Mouse (Mus musculus): ENCODE data around the gene Otulin.
A peak's percentile ranks its signal among the peaks of the same experiment; 100 is the strongest.

The Otulin gene

DNA sequence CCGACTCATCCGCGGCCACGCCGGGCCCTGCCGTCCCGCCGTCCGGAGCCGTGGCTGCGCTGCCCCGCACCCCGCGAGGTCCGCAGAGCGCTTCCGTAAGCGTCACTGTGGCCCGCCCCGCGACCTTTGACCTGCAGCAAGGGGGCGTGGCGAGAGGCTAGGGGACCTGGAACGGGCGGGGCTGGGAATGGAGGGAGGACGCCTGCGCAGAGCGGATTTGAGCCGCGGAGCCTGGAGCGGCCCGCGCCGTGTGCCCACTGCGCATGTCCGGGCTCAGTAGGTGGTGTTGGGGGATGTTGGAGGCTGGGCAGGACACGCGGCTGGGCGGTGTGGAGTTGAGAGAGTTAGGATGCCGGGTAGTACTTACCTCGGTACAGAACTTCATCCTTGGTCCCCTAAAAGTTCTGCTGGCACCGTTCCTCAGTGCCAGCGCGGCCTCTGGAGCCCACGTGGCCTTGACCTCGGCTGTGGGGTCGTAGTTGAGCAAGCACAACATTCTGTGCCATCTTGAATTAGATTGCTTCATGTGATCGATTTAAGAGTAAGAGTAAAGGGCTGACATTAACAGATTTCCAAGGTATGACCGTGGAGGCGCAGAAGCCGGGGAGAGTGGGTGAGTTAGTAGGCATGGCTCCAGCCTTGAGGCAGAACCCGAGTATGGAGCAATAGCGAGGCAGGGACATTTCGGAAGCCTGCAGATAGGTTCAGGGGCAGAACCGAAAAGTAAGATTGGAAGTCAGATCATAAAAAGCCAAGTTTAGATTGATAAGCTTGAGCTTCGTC is at the start of gene Otulin:
Gene Otulin (minus strand): TSS at position 93 of the 783 bp plus-strand sequence.
- DNase-seq: peak; percentile 99

DNA sequence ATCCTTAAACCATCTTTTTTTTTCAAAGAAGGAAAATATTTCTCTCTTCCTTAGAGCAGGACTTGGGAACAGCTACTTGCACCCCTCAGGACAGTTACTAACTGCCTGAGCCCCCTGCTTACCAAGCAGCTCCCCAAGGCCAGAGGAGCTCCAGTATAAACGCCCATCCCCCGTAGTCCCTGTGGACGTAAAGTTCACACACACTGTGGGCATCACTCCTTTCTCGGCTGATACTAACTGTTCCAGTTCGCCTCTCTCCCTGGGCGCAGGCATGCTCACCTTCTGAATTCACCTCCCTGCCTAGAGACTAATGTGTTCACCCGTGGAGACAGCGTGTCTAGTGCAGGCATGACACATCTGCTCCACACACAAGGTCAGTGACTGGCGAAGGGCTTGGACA is 48.0 kb upstream of the Otulin start:
- no peak for DNase-seq

DNA sequence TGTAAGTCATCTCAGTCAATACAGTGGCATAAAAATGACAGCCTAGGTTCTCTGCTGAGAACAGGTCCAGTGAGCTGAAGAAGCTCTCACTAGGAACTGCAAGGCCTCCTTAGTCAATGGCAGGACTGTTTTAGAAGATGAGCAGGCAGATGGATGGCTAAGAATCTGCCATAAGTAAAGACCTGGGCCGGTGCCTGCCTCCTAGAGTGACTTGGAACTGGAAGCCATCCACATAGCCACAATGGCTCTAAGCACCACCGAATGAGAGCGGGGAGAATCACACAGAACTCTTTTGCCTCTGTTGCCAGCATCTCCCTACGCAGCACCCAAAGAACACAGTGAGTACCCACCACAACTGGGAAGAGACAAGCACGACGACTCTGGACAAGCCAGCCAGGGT is 47.3 kb upstream of the Otulin start:
- no peak for DNase-seq

DNA sequence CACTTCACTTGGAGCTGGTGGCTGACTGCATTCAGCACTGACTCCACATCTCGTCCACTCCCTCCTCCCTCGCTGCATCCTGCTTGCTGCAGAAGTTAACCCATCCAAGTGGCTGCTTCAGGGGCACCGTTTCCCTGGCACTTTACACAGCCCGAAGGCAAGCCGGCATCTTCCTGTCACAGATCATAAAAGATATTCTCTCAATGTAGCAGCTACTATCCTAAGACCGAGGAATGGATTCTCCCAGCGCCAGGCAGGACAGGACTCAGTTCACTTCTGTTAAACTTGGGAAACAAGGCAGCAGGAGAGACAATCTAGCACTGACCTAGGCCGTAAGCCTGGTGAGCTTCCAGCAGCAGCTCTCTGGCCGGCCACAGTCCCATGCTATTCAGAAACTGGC is 45.7 kb upstream of the Otulin start:
- no peak for DNase-seq

DNA sequence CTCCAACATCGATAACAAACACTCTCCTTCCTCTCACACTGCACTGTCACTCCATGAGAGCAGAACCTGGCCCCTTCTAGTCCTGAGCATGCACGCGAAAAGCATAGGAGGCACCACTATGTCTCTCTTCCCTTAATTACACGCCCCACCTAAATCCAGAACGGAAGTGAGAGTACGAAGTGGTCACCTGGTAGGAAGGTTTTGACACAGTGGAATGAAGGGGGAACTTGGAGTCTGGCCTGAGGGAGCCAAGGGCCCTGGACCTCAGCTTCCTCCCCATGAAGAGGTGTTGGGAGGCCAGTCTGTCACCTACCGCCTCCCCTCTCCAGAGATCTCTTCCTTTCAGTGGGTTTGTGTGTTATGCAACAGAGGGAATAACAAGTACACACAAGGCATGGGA is 44.6 kb upstream of the Otulin start:
- DNase-seq: no peak

DNA sequence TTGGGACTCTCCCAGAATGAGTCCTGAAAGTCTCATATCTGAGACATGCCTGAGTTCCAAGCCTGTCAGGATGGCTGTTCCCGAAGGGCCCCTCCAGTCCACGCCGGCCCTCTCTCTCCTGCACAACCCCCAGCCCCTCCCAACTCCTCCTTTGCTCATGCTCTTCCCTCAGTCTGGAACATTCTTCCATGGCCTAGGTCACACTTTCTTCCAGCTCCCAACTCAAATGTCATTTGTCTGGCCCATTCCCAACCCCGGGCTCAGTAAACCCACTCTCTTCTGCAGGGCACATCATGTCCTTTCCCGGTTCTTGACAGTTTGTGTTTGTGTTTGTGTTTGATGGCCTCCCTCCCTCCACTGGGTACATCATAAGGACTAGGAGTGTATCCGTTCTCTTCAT is 43.5 kb upstream of the Otulin start:
- no peak for DNase-seq

DNA sequence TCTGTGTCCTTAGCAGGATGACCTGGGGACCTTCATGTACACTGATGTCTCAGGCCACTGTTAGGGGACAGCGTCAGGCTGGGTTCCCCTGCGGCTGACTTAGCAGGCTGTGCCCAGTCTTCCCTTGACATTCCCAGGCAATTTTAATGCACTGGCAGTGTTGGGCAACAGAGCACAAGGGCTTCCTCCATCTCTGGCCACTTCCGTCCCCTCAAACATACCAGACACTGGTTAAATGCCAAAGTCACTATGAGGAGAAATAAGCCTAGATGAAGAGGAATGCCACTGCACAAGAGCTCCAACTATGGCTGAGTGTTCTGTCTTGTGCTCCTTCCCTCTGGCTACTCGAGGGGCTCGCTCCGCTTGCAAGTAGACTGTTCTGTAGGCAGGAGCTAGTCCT is 42.7 kb upstream of the Otulin start:
- no peak for DNase-seq

DNA sequence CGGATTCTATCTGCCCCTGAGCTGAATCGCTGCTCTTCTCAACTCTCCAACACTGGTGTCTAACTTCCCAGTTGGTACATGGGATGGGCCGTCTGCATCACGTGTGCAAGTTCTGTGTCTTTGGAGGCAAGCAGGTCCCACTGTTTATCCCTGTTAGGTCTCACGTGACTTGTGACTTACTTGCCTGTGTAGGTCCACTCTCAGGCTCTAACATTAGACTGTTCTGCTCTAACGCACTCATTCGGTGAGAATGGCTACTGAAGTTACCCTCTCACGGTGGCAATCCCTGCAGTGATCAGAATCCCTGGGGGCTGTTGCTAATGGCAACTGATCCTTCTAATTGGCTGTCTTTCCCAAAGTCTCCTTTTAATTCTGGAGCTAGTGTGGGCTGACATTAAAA is 41.8 kb upstream of the Otulin start:
- no peak for DNase-seq

DNA sequence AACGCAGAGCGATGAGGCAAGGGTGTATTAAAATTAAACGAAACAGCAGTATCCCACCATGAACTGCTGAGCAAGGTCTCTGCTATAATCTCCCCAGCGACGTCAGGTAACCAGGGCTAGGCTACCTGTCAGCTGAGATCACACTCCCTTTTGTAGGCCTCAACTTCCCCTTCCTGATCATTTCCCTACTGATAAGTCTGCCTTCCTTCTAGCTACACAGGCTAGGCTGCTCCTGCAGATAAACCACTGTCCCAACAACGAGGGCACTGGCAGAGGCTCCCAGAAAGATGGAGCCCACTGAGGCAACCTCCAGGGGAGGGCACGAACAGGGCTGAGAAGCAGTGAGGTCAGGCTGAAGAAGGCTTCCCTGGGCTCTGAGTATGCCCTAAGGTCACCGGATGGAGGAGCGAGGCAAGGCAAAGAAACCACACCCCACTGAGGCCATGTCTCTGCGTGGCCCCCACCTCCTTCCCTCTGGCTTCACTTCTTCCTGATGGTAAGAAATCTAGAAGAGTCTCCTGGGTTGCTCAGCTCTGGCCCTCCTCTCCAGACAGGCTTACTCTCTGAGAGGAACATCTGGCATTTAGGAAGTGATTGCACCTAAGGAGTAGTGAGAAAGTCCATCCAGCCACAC is 41.2 kb upstream of the Otulin start:
- no peak for DNase-seq

DNA sequence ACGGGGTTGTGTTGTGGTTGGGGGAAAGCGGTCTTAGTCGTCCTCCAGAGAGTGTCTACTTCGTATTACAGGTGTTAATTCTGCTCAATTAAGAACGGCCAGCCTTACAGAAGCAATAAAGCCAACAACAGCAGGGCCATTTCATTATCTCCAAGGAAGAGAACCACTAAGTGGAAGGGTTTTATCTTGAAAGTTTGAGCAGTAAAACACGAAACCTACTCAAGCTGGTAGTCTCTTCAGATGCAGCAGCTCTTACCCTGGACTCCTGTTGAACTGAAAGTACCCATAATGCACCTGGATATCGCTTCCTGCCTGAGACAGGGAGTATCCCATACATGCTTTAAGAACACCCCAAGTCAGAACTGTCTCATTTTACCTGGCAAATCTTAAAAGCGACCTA is 40.2 kb upstream of the Otulin start:
- no peak for DNase-seq

DNA sequence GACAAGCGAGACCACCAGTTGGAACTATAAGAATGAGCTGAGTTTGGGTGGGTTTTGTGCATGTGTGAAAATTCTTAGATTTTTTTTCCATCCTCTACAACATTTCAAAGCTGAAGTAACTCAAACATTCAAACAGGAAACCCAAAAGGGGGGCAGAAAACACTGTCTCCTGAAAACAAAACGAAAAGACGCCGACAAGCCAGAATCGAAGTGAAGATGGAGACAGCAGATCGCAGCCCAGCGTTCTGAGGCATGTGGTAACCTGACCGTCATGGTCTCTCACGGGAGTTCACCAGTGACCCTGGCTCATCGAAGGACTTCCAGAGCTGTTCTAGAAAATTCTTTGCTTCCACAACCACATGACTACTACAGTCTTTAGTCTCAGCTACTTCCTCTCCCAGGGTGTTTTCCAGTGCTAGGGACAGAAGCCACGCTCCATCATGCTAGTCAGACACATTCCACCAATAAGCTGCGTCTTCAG is 39.5 kb upstream of the Otulin start:
- DNase-seq: no peak

DNA sequence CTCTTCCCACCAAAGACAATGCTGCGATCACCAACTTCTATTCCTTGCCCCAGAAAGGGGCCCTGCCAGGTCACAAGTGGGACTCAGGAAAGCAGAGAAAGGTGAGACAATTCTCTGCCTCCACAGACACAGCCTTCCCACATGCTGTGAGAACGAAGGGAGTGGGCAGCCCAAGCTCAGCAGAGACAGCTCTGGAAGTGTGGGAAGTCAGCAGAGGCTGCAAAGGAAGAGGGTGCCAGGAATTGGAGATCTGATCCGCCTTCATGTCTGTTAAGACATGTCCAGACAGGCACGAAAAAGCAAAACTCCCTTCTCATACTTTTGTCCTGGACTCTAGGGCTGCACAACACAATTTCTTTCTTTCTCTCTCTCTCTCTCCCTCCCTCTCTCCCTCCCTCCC is 38.8 kb upstream of the Otulin start:
- no peak for DNase-seq

DNA sequence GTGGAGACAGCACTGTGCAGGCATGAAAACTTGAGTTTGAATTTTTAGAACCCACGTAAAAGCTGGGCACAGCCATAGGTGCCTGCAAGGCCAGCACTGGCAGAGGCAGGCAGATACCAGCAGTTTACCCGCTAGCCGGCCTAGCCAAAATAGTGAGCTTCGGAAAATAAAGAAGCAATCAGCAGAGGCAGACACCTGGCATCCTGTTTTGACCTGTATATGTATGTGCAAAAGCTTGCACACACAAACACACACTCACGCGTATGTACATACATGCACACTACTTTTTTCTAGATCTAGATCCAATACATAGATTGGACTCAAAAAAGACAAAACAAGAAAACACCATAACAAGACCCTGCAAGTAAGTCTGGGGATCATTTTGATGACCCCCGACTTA is 38.1 kb upstream of the Otulin start:
- DNase-seq: no peak

DNA sequence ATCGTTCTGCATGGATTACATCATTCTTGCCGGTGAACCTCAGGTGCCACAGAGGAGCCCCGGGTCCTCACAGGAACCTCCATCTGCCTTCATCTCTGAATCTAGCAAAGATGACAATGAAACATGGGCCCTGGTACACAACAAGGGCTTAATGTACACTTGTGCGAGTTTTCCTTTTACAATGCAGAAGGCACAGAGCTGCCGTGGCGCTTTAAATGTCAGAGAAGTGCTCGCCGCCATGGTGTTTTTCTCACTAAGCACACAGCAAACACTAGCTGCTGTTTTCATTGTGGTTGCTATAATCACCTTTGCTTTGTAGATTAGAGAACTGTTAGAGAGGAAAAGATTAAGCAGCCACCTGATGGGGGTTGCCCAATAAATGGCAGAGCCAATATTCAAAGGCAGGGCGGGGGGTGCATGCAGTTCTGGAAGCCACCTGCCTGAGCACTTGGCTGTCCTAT is 37.5 kb upstream of the Otulin start:
- DNase-seq: no peak

DNA sequence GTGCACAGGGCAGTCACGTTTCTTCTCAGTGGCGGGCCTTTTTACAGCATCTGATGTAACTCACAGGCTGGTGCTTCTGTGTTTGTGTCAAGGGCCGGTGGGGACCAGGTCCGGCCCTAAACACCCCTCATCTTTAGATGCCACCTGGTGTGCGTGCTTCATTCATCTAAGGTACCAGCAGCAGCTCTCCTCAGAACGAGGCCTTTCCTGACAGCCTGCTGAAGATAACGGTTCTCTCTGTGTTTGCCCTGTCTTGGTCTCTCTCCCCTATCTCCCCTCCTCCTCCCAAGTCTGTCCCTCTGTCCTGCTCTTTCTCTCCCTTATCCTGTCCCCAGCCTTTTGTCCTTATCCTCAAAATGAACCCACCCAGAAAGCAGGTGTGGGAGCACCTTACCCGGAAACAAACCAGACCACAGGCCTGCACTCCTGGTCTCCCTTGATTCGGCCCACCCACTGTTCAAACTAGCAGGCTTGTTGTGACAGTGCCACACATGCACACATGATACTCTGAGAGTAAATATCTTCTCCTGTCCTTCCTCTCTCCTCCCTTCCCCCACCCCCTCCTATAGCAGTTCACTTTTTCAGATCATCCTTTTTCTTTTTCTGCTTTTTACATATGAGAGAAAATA is 36.5 kb upstream of the Otulin start:
- DNase-seq: no peak

DNA sequence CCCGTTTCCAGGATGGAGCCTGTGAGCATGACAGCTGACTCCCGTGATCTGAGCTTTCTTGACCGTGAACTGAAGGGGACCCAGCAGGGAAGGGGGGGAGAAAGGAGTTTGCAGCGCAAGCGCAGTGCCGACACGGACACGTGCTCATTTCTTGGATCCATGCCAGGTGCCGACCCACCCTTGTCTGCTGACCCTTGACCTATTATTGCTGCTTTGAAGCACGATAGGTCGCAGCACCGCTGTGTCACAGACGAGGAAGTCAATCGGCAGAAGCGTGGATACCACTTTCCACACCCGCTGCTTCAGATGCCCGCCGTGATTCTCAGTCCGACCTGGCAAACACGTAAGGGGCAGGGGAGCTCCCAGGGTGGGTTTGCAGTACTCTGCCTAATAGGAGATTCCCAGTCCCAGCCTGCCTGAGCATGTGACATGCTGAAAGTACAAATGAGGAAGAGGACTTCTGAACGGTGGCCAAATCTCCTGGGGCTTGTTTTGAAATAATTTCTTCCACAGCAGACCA is 35.0 kb upstream of the Otulin start:
- DNase-seq: peak; percentile 30

DNA sequence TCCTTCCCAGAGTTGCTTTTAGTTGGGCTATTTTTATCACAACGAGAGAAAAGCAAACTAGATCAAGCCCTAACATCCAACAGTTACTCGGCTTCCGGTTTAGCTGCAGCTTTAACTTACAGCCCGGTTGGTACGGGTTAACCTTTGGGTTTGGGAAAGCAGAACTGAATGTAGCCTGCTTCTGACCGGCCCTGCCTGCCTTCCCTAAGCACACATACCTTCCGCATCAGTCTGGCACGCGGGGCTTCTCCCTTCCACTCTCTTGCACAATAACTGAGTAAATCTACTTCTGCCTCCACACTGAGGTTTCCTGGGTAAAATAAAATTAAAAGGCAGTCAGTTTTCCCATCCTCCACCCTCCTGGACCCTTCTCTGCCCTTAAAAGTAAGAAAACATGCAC is 33.6 kb upstream of the Otulin start:
- no peak for DNase-seq

DNA sequence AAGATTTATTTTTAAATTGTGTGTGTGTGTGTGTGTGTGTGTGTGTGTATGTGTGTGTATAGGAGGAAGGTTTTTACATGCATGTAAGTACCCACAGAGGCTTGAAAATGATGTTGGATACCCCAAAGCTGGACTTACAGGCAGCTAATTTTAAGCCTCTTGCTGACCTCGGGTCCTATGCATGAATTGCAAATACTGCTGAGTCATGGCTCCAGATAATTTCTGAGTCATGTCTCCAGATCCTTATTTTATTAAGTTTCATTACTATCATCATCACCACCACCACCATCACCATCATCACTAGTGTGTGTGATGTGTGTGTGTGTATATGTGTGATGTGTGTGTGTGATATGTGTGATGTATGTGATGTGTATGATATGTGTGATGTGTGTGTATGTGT is 32.2 kb upstream of the Otulin start:
- DNase-seq: no peak

DNA sequence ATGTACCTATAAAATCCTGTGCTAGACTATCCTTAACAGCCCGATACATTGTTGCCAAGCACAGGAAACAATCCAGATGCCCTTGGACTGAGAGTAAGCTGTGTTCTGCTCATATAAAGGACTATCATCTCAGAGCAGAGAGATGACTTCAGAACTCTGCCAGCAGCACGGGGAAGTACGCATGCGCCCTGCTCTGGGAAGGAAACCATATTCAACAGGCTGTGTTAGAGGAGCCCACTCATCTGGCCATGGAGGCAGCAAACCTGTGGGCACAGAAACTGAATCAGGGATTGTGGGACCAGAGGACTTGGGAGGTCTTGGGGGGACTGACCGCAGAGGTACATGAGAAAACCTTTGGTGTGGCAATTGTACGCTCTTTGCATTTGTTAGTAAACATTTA is 31.2 kb upstream of the Otulin start:
- no peak for DNase-seq

DNA sequence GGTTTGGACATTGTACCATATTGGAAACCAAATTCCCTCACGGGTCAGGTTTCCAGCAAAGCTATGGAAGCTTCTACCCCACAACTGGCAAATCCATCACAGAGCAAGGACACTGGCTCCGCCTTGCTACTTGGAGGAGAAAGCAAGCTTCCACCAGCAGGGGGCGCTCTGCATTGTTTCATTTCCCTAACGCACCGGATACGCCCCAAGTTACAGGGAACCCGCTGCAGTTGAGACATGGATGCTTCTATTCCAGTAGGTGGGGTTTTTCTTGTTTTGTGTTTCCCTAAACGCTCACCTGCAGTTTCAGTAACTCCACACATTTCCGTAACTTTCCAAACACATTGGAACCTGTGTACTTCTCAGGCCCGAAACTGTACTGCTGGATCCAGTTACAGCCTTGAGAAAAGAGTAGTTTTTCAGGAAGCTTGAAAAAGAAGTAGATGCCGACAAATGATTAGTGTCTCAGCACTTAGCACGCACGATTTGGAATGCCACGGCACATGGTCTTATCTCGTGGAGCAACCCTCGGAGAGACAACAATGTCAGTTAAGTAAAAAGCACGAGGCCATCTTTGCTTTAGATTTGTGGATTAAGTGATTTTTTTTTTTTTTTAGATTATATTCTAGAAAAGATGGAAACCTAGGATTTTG is 29.2 kb upstream of the Otulin start:
- peak; percentile 95 for DNase-seq

DNA sequence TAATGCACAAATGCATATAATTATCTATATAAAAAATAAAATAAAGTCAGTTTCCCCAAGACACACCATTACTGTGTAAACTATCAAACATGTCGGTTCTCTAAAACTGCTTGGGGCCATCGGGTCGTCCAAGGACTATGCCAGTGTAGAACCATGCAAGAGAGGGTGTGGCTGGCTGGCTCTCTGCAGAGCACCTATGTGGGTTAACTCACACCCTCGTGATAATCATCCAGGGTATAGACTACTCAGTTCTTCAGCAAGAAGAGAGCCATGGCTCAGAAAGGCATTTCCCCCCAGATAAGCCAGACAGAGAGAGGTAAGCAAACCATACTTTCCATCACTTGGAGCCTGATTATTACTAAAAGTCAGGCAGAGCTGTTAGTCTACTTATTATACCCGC is 28.6 kb upstream of the Otulin start:
- DNase-seq: no peak

DNA sequence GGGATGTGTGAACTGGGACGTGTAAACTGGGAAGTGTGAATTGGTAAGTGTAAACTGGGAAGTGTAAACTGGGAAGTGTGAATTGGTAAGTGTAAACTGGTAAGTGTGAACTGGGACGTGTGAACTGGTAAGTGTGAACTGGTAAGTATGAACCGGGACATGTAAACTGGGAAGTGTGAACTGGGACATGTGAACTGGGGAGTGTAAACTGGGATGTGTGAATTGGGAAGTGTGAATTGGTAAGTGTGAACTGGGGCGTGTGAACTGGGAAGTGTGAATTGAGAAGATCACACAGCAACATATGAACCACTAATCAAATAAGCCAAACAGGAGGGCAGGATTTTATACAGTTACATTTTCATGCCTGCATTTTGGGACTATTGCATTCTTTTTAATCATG is 27.9 kb upstream of the Otulin start:
- DNase-seq: no peak

DNA sequence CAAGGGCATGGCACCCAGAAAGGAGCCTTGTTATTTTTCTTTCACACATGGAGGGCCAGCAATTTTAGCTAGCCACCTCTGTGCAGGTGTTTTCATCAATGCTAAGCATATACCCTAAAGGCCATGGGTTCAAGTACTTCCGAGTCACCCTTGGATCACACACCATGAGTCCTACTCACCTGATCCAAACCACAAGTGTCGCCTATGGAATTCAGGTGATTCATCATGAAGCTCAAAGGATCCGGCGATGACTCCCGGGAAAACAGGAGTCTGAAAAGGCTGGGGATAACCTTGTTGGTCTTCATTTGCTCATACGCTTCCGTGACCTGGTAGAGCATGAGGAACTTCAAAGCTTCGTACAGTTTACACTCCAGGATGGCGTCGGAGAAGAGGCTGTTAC is 27.4 kb upstream of the Otulin start:
- DNase-seq: no peak

Data from right cerebral cortex, postnatal 4 days (tissue).